Mouse (Mus musculus) myocyte (in vitro differentiated cells): ENCODE data around the gene Fam149a. TPM values are rescaled to one million over a fixed set of nuclear protein-coding genes. Genes with fewer than 3 reads are reported as not detected.
"Not testable (repeated sequence)": the region's sequence is repeated elsewhere in the genome, so short reads cannot be mapped to it uniquely, and the experiment has no call there.

Experiments
- H3K27me3 ChIP-seq: one replicate; pipeline ENCODE4 v1.6.1; 2011; ENCODE audit not compliant: control insufficient read depth, insufficient read depth, insufficient read length
- H3K36me3 ChIP-seq: one replicate; pipeline ENCODE4 v1.6.1; 2011; ENCODE audit not compliant: control insufficient read depth, insufficient read depth
- H3K4me2 ChIP-seq: one replicate; pipeline ENCODE4 v1.6.1; 2011; ENCODE audit warnings: low read depth, control low read depth
- H3K4me3 ChIP-seq: one replicate; pipeline ENCODE4 v1.5.1; 2011; ENCODE audit warnings: mild to moderate bottlenecking, control low read depth, moderate library complexity
- H3K79me2 ChIP-seq: one replicate; pipeline ENCODE4 v1.6.1; 2011; ENCODE audit not compliant: control insufficient read depth, insufficient read depth
- H3ac ChIP-seq: one replicate; pipeline ENCODE4 v1.6.1; 2011; ENCODE audit not compliant: control insufficient read depth, insufficient read length
- CEBPB ChIP-seq: IDR thresholded peaks from 2 replicates; pipeline ENCODE4 v1.6.1; 2011; ENCODE audit warnings: mild to moderate bottlenecking, moderate library complexity; ENCODE audit not compliant: poor library complexity, insufficient read depth, severe bottlenecking
- E2F4 ChIP-seq: IDR thresholded peaks from one replicate; pipeline ENCODE4 v1.6.1; 2011; ENCODE audit warnings: mild to moderate bottlenecking, control low read depth, moderate library complexity; ENCODE audit not compliant: insufficient read depth
- MAX ChIP-seq: IDR thresholded peaks from one replicate; pipeline ENCODE4 v1.6.1; 2011; ENCODE audit warnings: low read depth, mild to moderate bottlenecking, control low read depth
- MYOD1 ChIP-seq, 3 experiments: IDR thresholded peaks; one replicate each; pipeline ENCODE4 v1.6.1; 2011; ENCODE audit warnings: control low read depth in 2 of 3, low read depth in 2 of 3, mild to moderate bottlenecking in 2 of 3, moderate library complexity in 1 of 3; ENCODE audit not compliant: insufficient read length in 2 of 3, control insufficient read depth in 1 of 3
- MYOG ChIP-seq, 3 experiments: IDR thresholded peaks; one replicate each; pipeline ENCODE4 v1.6.1; 2011; ENCODE audit warnings: control low read depth in 2 of 3, low read depth in 2 of 3, mild to moderate bottlenecking in 2 of 3; ENCODE audit not compliant: insufficient read length in 2 of 3, control insufficient read depth in 1 of 3, insufficient read depth in 1 of 3
- POLR2A ChIP-seq: IDR thresholded peaks from one replicate; pipeline ENCODE4 v1.6.1; 2011; ENCODE audit warnings: low read depth, mild to moderate bottlenecking, control low read depth, moderate library complexity; ENCODE audit not compliant: insufficient read length
- POLR2AphosphoS2 ChIP-seq: IDR thresholded peaks from one replicate; pipeline ENCODE4 v1.6.1; 2011; ENCODE audit warnings: low read depth, control low read depth; ENCODE audit not compliant: insufficient read length
- REST ChIP-seq: IDR thresholded peaks from one replicate; pipeline ENCODE4 v1.6.1; 2011; ENCODE audit warnings: mild to moderate bottlenecking, control low read depth, moderate library complexity; ENCODE audit not compliant: insufficient read depth, insufficient read length
- SRF ChIP-seq: IDR thresholded peaks from one replicate; pipeline ENCODE4 v1.6.1; 2011; ENCODE audit warnings: low read depth; ENCODE audit not compliant: control insufficient read depth, insufficient read length
- TCF12 ChIP-seq: IDR thresholded peaks from one replicate; pipeline ENCODE4 v1.6.1; 2011; ENCODE audit warnings: mild to moderate bottlenecking, control low read depth; ENCODE audit not compliant: poor library complexity, insufficient read depth, severe bottlenecking
- TCF3 ChIP-seq: IDR thresholded peaks from one replicate; pipeline ENCODE4 v1.6.1; 2011; ENCODE audit warnings: low read depth, control low read depth; ENCODE audit not compliant: insufficient read length
- USF1 ChIP-seq: IDR thresholded peaks from one replicate; pipeline ENCODE4 v1.6.1; 2011; ENCODE audit warnings: low read depth, mild to moderate bottlenecking, control low read depth, moderate library complexity
- polyA plus RNA-seq: library from polyadenylated mRNA; unstranded; fragments of >200 nt; fragmentation: generic; extraction: Trizol; gene quantifications from one replicate; pipeline ENCODE4 v1.2.1, GENCODE M21; 2012; ENCODE audit warnings: missing spikeins

Fam149a gene
- polyA plus RNA-seq, 1 experiment, result 0.59 TPM

DNA sequence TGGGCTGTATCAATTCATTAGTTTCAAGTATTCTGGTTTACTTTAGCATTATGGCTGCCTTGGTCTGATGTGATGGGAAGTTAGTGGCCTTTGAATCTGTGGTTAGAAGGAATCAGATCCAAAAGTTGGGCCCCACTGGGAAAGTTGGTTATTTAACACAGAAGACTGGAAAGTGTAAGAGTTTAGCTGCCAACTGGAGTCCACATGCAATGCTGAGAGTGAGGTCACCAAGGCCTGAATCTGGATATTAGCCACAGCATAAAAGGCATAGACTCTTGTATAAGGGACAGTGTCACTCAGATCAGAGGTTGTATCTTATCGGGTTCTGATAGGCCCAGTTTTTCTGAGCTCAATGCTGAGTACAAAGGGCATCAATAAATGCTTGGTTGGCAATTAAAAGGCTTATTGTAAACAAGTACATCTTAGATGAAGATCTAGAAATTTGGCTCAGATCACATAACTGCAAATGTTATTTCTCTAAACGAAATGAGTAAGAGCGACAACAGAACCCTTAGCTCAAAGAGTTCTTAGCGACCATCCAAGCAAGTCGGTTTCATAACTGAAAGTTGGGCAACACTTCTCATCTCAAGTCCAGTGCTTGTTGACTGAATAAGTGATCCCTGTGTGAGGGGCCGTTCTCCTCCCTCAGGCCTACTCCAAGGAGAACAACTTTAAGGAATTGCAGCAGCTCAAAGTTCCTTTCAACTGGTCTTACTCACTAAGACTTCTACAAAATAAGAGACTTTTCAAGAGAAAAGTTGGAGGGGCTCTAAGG lies 52.7 kb downstream of the Fam149a start:
- no peak overlapping the region for H3K4me3 ChIP-seq
- H3K4me2 ChIP-seq, result no peak overlapping the region
- no peaks in the 10 kb centered on the region for H3K79me2 ChIP-seq
- H3ac ChIP-seq, result no peak overlapping the region
- TF ChIP-seq USF1 (no peak), POLR2A (no peak), REST (no peak), SRF (no peak), MYOG (IDR thresholded peaks at IDR 0.05; ENCODE audit: control insufficient read depth in 1 of 3, insufficient read depth in 1 of 3, insufficient read length in 2 of 3, low read depth in 2 of 3) (no peak), MAX (no peak)
- peaks cover 5% of the 10 kb centered on the region for H3K27me3 ChIP-seq
- no peaks in the 10 kb centered on the region for H3K36me3 ChIP-seq

DNA sequence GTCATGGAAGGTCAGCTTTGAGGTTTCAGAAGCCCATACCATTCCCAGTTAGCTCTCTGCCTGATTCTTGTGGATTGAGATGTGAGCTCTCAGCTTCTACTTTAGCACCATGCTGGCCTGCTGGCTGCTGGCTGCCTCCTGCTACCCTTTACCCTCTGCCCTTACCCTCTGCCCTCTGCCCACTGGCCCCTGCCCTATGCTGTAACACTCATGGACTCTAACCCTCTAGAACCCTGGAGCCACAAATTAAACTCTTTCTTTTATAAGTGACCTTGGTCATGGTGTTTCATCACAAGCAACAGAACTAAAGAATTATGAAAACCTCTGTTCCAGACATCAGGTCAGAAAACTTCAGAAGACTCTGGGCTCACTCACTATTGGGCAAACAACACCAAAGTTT lies 55.0 kb downstream of the Fam149a start:
- H3K4me2 ChIP-seq, H3K36me3 ChIP-seq, H3K4me3 ChIP-seq, H3K79me2 ChIP-seq, H3K27me3 ChIP-seq, H3ac ChIP-seq: not testable (repeated sequence)

DNA sequence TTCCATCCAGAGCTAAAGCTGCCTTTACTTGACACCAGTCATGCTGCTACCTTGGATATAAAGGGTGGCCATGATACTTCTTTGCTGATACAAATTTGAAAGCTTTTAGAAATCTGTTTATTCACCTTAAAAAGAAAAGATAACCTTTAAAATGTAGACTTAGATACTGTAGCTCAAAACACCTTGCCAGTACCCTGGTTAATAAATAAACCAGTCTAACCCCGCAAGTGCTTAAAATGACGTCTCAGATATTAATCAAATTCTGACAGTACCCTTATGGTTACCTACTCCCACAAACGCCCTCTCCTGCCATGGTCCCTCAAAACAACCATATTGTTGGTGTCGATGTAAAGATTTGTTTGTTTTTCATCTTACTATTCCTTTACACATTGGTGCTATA lies 57.9 kb downstream of the Fam149a start:
- Histone ChIP-seq H3ac (no peak overlapping the region), H3K4me2 (no peak overlapping the region), H3K27me3 (no peaks in the 10 kb centered on the region), H3K4me3 (no peak overlapping the region), H3K36me3 (no peaks in the 10 kb centered on the region), H3K79me2 (no peaks in the 10 kb centered on the region)
- TF ChIP-seq REST (no peak), CEBPB (no peak), MYOD1 (IDR thresholded peaks at IDR 0.05; ENCODE audit: control insufficient read depth in 1 of 3, insufficient read length in 2 of 3, low read depth in 2 of 3) (no peak), E2F4 (no peak), TCF12 (no peak), MYOG (IDR thresholded peaks at IDR 0.05; ENCODE audit: control insufficient read depth in 1 of 3, insufficient read depth in 1 of 3, insufficient read length in 2 of 3, low read depth in 2 of 3) (no peak), SRF (no peak), MAX (no peak), POLR2A (no peak), USF1 (no peak)

DNA sequence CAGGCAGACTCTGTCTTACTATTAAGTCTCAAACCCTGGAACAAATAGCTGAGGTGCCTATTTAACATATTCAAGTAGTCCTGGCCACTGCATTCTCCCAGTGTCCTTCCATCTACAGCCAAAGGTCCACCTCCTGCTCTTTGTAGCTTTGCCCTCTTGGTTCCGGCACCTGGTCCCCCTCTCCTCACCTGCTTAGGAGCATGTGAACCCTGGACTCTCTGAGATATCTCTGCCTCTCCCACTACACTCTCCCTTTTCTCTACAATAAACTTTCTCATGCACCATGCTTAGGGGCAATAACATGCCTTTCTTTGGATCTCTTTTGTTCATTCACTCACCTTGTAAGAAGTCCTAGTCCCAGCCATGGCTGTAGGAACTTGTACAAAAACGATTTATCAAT lies 60.7 kb downstream of the Fam149a start:
- no peak overlapping the region for H3K4me3 ChIP-seq
- no peaks in the 10 kb centered on the region for H3K79me2 ChIP-seq
- H3ac ChIP-seq, result no peak overlapping the region
- H3K36me3 ChIP-seq, result no peaks in the 10 kb centered on the region
- no peak overlapping the region for H3K4me2 ChIP-seq
- no peaks in the 10 kb centered on the region for H3K27me3 ChIP-seq
- no peak for TF ChIP-seq USF1
- TF ChIP-seq E2F4, result no peak
- no peak for TF ChIP-seq POLR2AphosphoS2
- TF ChIP-seq MYOG (IDR thresholded peaks at IDR 0.05; ENCODE audit: control insufficient read depth in 1 of 3, insufficient read depth in 1 of 3, insufficient read length in 2 of 3, low read depth in 2 of 3), result no peak
- no peak for TF ChIP-seq TCF12

- TF ChIP-seq TCF3 (no peak), MAX (no peak), CEBPB (no peak), MYOG (IDR thresholded peaks at IDR 0.05; ENCODE audit: control insufficient read depth in 1 of 3, insufficient read depth in 1 of 3, insufficient read length in 2 of 3, low read depth in 2 of 3) (no peak), SRF (no peak), E2F4 (no peak), USF1 (no peak), POLR2A (no peak), POLR2AphosphoS2 (no peak), MYOD1 (IDR thresholded peaks at IDR 0.05; ENCODE audit: control insufficient read depth in 1 of 3, insufficient read length in 2 of 3, low read depth in 2 of 3) (no peak), REST (no peak), TCF12 (no peak)
- H3K27me3 ChIP-seq, result no peaks in the 10 kb centered on the region
- no peaks in the 10 kb centered on the region for H3K79me2 ChIP-seq
- no peak overlapping the region for H3ac ChIP-seq
- H3K36me3 ChIP-seq, result no peaks in the 10 kb centered on the region
- no peak overlapping the region for H3K4me2 ChIP-seq
- no peak overlapping the region for H3K4me3 ChIP-seq
Observed at GRCm38 (mm10) chr8:45320930-45321329, 61.2 kb downstream of the Fam149a start.
